Mouse (Mus musculus) mouse trophoblast stem cell (cell line): ENCODE data around the gene Slc24a4.
"Not testable (repeated sequence)": the region's sequence is repeated elsewhere in the genome, so short reads cannot be mapped to it uniquely, and the experiment has no call there.

Experiments
- in situ Hi-C, 2 experiments: fragments of 300-500 bp; cut with MseI, MboI; formaldehyde crosslinking; loops; 2 replicates in 1 of 2; 3 replicates in 1 of 2; pipeline ENCODE4 v1.15.1; 2025

Gene Slc24a4

GRCm38 (mm10) chr12:102248104-102248503 lies 119.6 kb downstream of the Slc24a4 start:
- in situ Hi-C loops: no loop called here

DNA sequence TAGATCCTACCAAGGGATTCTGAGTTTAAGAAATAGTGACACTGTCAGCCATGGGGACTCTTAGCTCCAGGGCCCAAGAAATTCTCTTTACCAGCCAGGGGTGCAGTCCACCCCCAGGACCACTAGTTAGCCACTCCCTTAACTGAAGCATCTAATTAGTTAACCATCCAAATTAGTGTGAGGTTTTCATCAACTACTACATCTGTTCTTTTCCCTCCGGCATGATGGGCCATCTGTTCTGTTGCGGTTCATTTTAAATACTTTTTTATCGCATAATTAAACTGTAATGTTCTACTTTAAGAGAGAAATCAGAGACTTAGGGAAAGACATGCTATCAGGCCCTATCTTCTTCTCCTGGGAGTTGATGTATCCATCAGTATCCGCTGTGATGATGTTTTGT lies 121.8 kb downstream of the Slc24a4 start:
- in situ Hi-C loops: no loop called here

GRCm38 (mm10) chr12:102251070-102251469 lies 122.5 kb downstream of the Slc24a4 start:
- in situ Hi-C loops: no loop called here

- in situ Hi-C loops: no loop called here
These were observed 123.5 kb downstream of the Slc24a4 start for GRCm38 (mm10) chr12:102251985-102252384.

DNA sequence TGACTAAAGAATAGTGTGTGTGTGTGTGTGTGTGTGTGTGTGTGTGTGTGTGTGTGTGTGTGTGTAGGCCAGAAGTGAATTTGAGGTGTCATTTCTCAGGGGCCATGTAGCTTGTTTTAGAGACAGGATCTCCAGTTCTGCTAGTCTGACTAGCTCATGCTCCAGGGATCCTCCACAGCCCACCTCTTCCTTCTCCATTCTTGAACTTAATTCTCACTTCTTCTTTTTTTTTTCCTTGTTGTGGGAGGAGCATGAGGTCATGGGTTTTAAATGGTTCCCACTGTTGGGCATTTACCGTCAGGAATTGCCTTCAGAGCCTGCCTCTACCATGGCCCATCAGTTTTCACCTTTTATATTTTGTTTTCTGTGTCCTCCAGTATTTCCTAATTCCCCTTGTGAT lies 124.0 kb downstream of the Slc24a4 start:
- in situ Hi-C loops: no loop called here

DNA sequence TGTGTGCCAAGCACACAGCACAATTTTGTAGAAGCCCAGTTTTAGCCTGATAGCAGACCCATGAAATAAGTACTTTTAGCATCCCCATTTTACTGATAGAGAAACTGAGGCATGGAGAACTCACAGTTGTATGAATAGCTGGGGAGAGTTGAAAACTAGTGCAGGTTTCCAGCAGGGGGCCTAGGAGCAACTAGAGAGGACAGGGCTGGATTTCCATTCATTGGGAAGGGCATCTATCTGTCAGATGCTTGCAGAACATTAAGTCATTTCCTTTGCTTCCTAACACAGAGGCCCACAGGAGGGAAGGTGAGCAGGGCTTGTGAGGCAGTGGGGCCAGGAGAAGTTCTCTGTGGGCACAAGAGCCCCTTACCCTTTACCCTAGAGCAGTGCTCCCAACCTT lies 126.5 kb downstream of the Slc24a4 start:
- in situ Hi-C loops: no loop called here

- in situ Hi-C loops: no loop called here
These were observed 130.1 kb downstream of the Slc24a4 start for GRCm38 (mm10) chr12:102258522-102259112.

DNA sequence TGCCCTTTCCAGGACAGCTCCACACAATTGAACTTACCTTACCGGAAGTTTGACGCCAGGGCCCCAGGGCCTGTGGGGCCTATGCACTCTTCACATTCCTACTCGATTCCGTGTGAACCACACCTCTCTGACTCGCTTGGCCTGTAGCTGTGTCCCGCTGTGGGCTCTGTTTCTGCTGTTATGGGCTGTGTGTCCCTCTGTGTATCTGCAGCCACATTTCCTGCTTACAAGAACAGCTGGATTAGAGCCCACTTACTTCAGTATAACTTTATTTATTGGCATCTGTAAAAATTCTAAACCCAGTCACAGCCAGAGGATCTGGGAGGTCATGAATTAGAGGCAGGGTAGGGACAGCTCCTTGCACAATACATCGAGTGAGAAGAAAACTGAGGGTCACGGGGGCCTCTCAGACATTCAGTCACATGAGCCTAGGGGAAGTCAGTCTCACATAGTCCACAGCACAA lies 133.4 kb downstream of the Slc24a4 start:
- in situ Hi-C loops: no loop called here

GRCm38 (mm10) chr12:102262809-102263208 lies 134.3 kb downstream of the Slc24a4 start:
- in situ Hi-C loops: no loop called here

DNA sequence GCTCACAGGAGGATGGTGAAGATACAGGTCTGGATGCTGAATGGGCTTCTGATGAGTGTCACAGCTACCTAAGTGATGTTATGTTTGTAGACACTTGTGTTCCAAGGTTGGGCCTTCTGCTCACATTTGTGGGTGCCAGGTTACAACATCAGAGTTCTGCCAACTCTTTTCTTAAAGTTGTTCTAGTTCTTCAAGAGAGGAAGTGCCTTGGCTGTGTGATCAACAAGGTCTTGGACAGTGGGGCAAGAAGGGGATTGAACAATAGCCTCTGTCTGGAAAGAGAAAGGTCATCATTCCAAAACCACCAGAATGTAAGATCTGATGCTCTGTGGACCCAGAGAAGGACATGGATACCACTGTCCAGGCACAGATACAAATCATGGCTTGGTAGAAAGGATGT lies 134.7 kb downstream of the Slc24a4 start:
- in situ Hi-C loops: no loop called here

DNA sequence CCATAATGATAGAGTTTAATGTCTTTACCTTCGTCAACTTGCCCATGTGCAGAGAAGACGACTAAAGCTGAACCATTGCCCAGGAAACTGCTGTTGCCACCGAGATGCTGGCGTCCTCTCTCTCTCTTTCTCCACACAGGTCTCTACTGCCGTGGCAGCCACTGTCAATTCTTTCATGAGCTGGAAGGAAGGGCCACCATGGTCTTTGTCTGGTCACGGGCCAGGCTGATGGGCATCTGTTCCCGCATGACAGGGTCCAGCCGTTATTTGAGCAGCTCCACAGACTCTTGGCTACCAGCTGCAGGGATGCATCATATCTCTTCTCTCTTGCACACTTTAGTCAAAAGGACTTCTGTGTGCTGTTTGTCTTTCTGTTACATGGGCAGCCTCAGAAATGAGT lies 137.9 kb downstream of the Slc24a4 start:
- in situ Hi-C loops: no loop called here

- in situ Hi-C loops: no loop called here
These were observed 140.6 kb downstream of the Slc24a4 start for GRCm38 (mm10) chr12:102269144-102269543.

DNA sequence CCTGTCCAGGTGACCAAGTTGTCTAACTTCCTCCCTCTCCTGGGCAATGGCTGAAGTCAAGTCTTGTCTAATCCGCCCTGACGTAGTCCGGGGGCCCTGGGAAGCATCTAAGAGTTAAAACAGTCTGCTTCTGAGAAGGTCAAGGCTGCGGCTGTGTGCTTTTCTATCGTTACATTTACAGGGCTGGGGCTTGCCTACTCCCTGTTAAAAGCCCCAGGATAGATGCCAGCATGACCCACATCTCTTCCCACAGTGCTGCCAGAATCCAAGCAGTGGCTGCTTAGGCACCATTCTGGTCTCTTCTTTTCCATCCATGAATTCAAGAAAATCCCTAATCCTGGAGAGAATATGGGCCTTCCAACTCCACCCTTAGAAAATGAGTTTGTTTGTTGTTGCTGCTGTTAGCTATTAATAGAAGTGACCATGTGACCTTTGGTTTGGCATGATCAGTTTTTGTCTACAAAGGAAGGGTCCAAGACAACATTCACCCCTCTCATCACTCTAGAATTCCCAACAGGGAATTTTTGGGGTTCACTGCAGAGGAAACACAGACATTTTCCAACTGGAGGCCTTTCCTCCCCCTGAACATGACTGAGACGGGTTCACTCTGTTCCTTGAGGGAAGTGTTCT lies 142.4 kb downstream of the Slc24a4 start:
- in situ Hi-C loops: no loop called here

GRCm38 (mm10) chr12:102271447-102271846 lies 142.9 kb downstream of the Slc24a4 start:
- in situ Hi-C loops: no loop called here

DNA sequence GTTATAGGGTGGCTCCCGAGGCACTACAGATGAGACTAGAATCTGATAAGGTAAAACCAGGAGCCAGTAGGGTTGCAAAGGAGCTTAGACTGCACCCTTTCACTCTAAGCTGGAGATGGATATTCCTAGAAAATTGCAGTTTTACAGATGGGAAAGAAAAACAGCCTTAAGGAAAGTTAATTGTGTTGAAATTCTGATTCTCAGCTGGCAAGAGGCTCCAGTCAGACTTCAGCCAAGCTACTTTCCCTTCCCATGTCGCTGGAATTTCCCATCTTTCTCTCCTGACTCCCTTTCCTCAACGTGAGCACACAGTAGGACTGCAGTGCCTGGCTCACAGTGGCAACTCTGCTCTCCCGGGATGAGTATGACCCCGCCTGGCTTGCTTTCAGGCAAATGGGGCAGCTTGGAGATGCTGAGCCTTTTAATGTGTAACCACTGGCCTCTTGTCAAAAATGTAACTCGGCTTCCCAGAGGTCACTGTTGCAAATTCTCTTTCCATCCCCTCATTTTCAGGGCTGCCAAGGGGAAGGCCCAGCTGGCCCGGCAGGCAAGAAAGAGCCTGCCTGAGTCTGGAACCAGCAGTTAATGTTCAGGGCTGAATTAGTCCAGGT lies 147.4 kb downstream of the Slc24a4 start:
- in situ Hi-C loops: no loop called here

GRCm38 (mm10) chr12:102280290-102280689 lies 151.8 kb downstream of the Slc24a4 start:
- in situ Hi-C loops: not testable (repeated sequence)

GRCm38 (mm10) chr12:102280867-102281503 lies 152.5 kb downstream of the Slc24a4 start:
- in situ Hi-C loops: no loop called here

GRCm38 (mm10) chr12:102282126-102282525 lies 153.6 kb downstream of the Slc24a4 start:
- in situ Hi-C loops: no loop called here

DNA sequence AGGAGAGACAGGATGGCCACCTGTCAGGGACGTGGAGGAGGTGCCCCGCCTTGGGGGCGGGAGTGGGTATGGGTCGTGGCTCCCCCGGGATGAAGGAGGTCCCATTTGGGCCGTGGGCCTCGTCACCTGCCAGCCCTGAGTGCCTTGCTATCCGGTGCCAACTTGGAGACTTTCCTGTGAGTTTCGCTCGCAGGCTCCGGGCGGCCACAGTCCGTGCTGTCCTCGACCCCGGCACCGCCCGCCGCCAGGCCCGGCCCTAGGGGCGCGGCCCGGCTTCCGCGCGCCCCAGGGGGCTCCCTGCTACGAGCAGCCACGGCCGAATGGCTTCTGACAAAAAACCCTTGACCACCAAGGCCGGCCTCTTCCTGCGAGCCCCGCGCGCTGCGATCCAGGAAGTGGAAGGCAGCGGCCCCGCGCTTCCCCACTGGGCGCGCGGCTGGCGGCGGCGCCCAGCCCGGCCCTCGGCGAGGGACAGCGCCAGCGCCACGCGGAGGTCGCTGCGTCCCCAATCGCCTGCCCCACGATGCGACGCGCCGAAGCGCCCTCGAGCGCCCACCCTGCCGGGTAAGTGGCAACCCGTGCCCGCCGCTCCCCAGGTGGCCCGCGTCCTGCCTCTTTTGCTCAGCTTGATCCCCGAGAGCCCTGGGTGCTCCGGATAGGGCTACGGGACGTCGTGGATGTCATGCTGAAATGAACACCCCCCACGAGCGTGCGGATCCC lies 154.4 kb downstream of the Slc24a4 start, which contains the start of gene Rin3:
Rin3 (plus strand) TSS at position 286 of the 720 bp plus-strand sequence.
- in situ Hi-C loops: no loop called here

DNA sequence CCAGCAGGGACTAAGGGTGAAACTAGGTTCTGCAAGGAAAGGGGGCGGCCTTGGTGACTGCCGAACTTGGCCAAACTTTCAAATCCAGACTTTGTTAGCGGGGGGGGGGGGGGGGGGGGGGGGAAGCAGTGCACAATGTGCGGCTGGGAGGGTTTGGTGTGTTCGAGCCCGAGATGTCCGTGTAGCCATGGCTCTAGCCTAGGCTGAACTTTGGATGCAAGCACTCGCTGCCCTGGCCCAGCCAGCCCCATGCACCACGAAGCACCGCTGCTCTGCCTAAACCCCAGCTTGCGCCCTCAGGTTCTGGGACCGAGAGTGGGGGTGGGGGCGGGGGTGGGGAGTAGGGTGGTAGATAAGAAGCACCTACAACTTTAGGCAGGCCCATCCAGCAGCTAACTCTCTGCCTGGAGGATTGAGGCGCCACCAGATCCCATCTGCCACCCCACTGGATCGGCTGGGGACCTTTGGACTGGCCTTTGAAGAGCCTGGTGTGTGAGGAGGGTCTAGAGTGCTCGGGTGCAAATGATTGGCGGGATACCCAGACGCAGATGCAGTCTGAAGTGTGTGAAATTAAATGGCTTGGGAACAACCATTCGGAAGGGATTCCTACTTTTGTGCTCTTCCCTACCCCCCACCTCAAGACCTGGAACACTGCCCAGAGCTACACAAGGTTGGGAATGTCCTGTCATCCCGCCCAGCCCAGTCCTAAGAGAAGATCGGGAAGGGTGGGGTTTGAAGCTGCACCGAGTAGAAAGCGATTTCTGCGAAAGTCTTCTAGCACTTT lies 155.1 kb downstream of the Slc24a4 start:
- in situ Hi-C loops: no loop called here

GRCm38 (mm10) chr12:102284267-102284610 lies 155.7 kb downstream of the Slc24a4 start:
- in situ Hi-C loops: no loop called here
